Mouse (Mus musculus): ENCODE measurements around the gene Dpp4.

GRCm38 (mm10) chr2:62449692-62450346 lies 37.8 kb upstream of the Dpp4 start:
- TF ChIP-seq CTCF (IDR thresholded peaks at IDR 0.05) = no peak
- no peak for TF ChIP-seq EP300 (IDR thresholded peaks at IDR 0.05)
